Mouse (Mus musculus): ENCODE data around the gene Itsn1. TPM values are rescaled to one million over a fixed set of nuclear protein-coding genes. Genes with fewer than 3 reads are reported as not detected.

The Itsn1 gene
- polyA plus RNA-seq, 1 experiment = 68.7 TPM

DNA sequence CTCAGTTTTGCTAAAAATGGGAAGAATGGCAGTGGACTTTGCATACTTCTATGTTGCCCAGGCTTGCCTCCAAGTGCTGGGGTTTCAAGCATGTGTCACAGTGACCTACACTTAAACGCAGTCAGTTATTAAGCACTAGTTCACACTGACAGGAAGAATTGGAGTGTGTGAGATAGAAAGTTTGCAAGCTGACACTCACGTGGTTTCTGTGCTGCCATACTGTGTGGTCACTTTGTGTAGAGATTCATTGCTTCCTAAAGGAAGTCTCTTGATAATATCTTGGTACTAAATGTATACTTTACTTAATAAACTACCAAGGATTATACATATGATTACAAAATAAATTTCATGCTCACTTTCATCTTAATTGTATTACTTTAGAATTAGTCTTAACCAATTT, 3.7 kb downstream of the Itsn1 start:
- Histone ChIP-seq H3K27ac (ENCODE audit: insufficient read depth, low read length) (no peak overlapping the region), H3K27me3 (ENCODE audit: control insufficient read depth, insufficient read depth, low read length) (no peaks in the 10 kb centered on the region), H3K4me1 (ENCODE audit: control insufficient read depth, insufficient read depth, low read length) (peaks cover 27% of the 10 kb centered on the region), H3K4me3 (replicated peaks; ENCODE audit: insufficient read depth, low read depth, low read length) (no peak overlapping the region)
- no peak for DNase-seq
- 40% methylated on average over 2 of the region's 2 CpGs for WGBS
- TF ChIP-seq CTCF (IDR thresholded peaks at IDR 0.05; ENCODE audit: borderline replicate concordance, insufficient read depth, low read depth, low read length) (no peak), POLR2A (IDR thresholded peaks at IDR 0.05; ENCODE audit: borderline replicate concordance, insufficient read depth, low read length) (no peak)

GRCm38 (mm10) chr16:91734771-91735170, 5.7 kb downstream of the Itsn1 start:
- Histone ChIP-seq H3K27me3 (ENCODE audit: control insufficient read depth, insufficient read depth, low read length) (no peaks in the 10 kb centered on the region), H3K4me3 (replicated peaks; ENCODE audit: insufficient read depth, low read depth, low read length) (no peak overlapping the region), H3K4me1 (ENCODE audit: control insufficient read depth, insufficient read depth, low read length) (peaks cover 27% of the 10 kb centered on the region), H3K27ac (ENCODE audit: insufficient read depth, low read length) (no peak overlapping the region)
- TF ChIP-seq CTCF (IDR thresholded peaks at IDR 0.05; ENCODE audit: borderline replicate concordance, insufficient read depth, low read depth, low read length) = no peak
- DNase-seq = no peak
- 32% methylated on average over 5 of the region's 5 CpGs for WGBS

DNA sequence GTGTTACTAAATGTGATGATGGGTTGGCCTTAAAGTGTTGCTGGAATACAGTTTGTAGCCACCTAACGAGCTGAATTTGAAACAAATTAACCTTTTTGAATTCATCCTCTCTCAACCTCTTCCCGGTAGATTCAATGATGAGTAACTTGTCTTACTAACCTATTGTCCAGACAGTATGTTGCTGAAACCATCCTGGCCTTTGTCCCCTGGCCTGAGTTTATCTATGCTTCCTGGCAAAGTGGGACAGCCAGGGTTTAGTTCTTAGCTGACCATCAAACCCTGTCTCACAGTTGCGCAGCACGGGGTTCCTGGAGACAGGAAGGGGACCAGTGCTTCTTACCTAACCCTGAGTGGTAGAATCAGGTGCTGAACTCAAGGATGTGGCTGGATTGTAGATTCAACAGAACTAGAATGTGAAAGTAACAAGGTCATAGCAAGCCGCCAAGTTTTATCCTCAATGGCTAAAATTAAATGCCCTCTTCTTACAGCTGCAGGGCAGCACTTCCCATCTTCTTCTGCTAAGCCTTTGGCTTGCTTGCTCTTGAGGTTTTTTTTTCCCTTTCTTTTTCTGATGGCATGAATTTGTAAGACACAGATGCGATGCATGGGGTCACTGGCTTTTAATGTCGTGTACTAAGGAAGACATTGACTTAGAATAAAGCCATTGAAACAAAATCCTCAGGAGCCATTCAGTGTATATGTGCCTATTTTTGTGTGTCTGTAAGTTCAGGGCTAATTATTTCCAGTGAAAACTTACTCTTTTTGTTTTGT, 7.2 kb downstream of the Itsn1 start:
- DNase-seq = no peak
- WGBS = 65% methylated on average over 7 of the region's 7 CpGs
- TF ChIP-seq POLR2A (IDR thresholded peaks at IDR 0.05; ENCODE audit: borderline replicate concordance, insufficient read depth, low read length) = no peak
- TF ChIP-seq CTCF (IDR thresholded peaks at IDR 0.05; ENCODE audit: borderline replicate concordance, insufficient read depth, low read depth, low read length) = no peak
- H3K27ac ChIP-seq (ENCODE audit: insufficient read depth, low read length) = no peak overlapping the region
- H3K4me1 ChIP-seq (ENCODE audit: control insufficient read depth, insufficient read depth, low read length) = peaks cover 35% of the 10 kb centered on the region
- H3K4me3 ChIP-seq (replicated peaks; ENCODE audit: insufficient read depth, low read depth, low read length) = no peak overlapping the region
- H3K27me3 ChIP-seq (ENCODE audit: control insufficient read depth, insufficient read depth, low read length) = no peaks in the 10 kb centered on the region

- Histone ChIP-seq H3K27me3 (ENCODE audit: control insufficient read depth, insufficient read depth, low read length) (no peaks in the 10 kb centered on the region), H3K27ac (ENCODE audit: insufficient read depth, low read length) (no peak overlapping the region), H3K4me1 (ENCODE audit: control insufficient read depth, insufficient read depth, low read length) (peaks cover 32% of the 10 kb centered on the region), H3K4me3 (replicated peaks; ENCODE audit: insufficient read depth, low read depth, low read length) (no peak overlapping the region)
- TF ChIP-seq POLR2A (IDR thresholded peaks at IDR 0.05; ENCODE audit: borderline replicate concordance, insufficient read depth, low read length) = no peak
- TF ChIP-seq CTCF (IDR thresholded peaks at IDR 0.05; ENCODE audit: borderline replicate concordance, insufficient read depth, low read depth, low read length) = no peak
- WGBS = 70% methylated on average over 6 of the region's 6 CpGs
- no peak for DNase-seq
These were observed 9.4 kb downstream of the Itsn1 start for GRCm38 (mm10) chr16:91738505-91738904.

DNA sequence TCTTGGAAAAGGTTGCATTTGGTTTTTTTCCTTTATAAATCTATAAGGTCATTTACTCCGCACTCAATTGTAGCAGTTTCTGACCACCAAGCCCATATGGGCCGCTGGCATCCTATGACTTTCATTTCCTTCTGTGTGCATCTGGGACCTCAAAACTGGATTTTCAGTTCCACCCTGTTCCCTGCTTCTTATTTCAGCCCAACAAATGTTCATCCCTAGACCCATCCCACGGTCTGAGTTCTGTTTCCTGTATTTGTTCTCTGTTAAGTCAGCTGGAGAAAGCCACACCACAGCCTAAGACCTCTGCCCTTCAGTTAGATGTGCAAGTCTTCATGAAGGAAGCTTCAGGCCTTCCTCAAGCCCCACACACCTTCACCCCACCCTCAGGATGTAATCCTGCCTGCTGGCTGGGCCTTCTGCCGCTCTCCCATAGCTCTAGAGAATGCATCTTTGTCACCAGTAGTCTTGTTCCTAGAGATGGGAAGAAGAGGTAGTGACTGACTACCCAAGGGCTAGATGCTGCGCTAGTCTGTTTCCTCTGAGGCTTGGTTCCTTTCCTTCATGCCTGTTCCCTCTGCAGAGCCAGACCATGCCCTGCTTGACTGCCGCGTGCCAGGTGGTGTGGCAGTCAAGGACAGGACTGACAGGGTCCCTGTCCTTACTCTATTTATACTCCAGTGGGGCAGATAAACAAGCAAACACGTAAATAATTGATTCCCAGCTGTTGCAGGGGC, 11.3 kb downstream of the Itsn1 start:
- H3K4me1 ChIP-seq (ENCODE audit: control insufficient read depth, insufficient read depth, low read length) = peaks cover 31% of the 10 kb centered on the region
- 50% methylated on average over 8 of the region's 8 CpGs for WGBS
- H3K4me3 ChIP-seq (replicated peaks; ENCODE audit: insufficient read depth, low read depth, low read length) = no peak overlapping the region
- TF ChIP-seq CTCF (IDR thresholded peaks at IDR 0.05; ENCODE audit: borderline replicate concordance, insufficient read depth, low read depth, low read length) (no peak), POLR2A (IDR thresholded peaks at IDR 0.05; ENCODE audit: borderline replicate concordance, insufficient read depth, low read length) (no peak)
- no peak overlapping the region for H3K27ac ChIP-seq (ENCODE audit: insufficient read depth, low read length)
- no peaks in the 10 kb centered on the region for H3K27me3 ChIP-seq (ENCODE audit: control insufficient read depth, insufficient read depth, low read length)
- DNase-seq = no peak

DNA sequence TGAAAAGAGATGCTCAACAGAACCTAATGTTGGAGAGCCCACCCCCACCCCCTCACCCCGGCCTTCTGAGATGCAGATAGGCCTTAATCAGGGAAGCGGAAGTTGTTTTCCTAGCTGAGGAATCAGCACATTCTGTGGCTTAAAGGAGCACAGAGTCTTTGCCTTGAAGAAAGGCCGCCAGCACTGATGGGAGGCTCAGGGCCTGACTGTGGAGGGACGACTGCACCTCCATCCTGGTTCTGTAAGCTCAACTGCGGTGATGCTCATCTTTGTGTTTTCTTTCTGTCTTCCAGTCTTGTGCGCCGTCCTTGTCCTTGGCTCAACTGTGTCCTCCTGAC, 11.8 kb downstream of the Itsn1 start:
- peaks cover 32% of the 10 kb centered on the region for H3K4me1 ChIP-seq (ENCODE audit: control insufficient read depth, insufficient read depth, low read length)

DNA sequence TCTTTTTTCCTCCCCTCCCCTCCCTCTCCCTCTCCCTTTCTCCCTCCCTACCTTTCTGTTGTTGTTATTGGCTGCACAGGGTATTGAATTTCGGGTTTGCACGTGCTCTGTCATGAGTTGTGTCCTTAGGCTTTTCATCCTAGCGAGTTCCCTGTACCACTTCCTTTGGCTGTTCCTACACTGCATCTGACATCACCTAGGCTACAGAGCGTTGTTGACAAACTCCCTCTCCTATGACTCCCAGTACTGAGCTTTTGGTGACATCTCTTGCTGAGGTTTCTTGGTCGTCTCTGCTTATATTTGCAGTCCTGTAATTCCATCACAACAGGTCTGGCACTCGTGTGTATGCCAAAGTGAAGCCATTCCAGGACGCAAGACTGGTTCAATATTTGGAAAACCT, 14.0 kb downstream of the Itsn1 start:
- no peak for DNase-seq
- WGBS = 54% methylated on average over 7 of the region's 7 CpGs
- Histone ChIP-seq H3K4me3 (replicated peaks; ENCODE audit: insufficient read depth, low read depth, low read length) (no peak overlapping the region), H3K4me1 (ENCODE audit: control insufficient read depth, insufficient read depth, low read length) (peaks cover 29% of the 10 kb centered on the region), H3K27ac (ENCODE audit: insufficient read depth, low read length) (no peak overlapping the region), H3K27me3 (ENCODE audit: control insufficient read depth, insufficient read depth, low read length) (no peaks in the 10 kb centered on the region)
- TF ChIP-seq POLR2A (IDR thresholded peaks at IDR 0.05; ENCODE audit: borderline replicate concordance, insufficient read depth, low read length) (no peak), CTCF (IDR thresholded peaks at IDR 0.05; ENCODE audit: borderline replicate concordance, insufficient read depth, low read depth, low read length) (no peak)

More for the DNA sequence above, 11.8 kb downstream of the Itsn1 start:
- no peak for DNase-seq
- TF ChIP-seq POLR2A (IDR thresholded peaks at IDR 0.05; ENCODE audit: borderline replicate concordance, insufficient read depth, low read length) = no peak
- no peak for TF ChIP-seq CTCF (IDR thresholded peaks at IDR 0.05; ENCODE audit: borderline replicate concordance, insufficient read depth, low read depth, low read length)
- H3K4me3 ChIP-seq (replicated peaks; ENCODE audit: insufficient read depth, low read depth, low read length) = no peak overlapping the region
- H3K27ac ChIP-seq (ENCODE audit: insufficient read depth, low read length) = no peak overlapping the region
- H3K27me3 ChIP-seq (ENCODE audit: control insufficient read depth, insufficient read depth, low read length) = no peaks in the 10 kb centered on the region
- 70% methylated on average over 7 of the region's 7 CpGs for WGBS

All from cerebellum, adult 2 months (tissue).